Mouse (Mus musculus) natural killer cell, adult 2 months (primary cell): ENCODE measurements at regions not wholly inside any gene's neighbourhood (a gene's known extent, or its start where the extent isn't known, plus 50 kb on each side); places are given as distances from the start of the nearest gene placed in this dataset.

Experiments used
- DNase-seq, 2 experiments: peaks; one replicate each; pipeline ENCODE4 v3.0.0; 2022; ENCODE audit warnings: low spot score in 2 of 2

DNA sequence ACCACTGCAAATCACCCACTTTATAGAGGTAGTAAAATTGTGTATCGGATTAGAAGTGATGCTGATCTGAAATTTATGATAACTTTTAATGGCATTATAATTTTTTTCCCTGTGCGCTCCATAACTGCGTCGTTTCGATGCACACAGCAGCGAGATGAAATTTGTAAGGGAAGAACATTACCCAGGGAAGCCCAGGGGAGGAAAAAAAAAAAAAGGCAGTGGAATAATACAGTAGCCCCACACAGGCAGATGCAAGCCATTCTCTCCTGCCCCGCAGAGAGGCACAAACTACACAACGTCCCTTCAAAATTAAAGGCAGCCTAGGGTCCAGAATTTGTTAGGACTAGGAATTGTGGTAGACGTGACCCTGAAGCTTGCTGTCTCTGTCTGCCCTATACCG lies 234.2 kb downstream of the Il20rb start:
- no peak for DNase-seq
